Mouse (Mus musculus) urinary bladder, adult 2 months (tissue): Measurements from ENCODE around the gene Rrbp1. TPM values are rescaled to one million over a fixed set of nuclear protein-coding genes. Genes with fewer than 3 reads are reported as not detected.

Experiments used
- DNase-seq: peaks from one replicate; pipeline ENCODE4 v3.0.0; 2022; ENCODE audit warnings: low spot score
- polyA plus RNA-seq: library from polyadenylated mRNA; depleted of rRNA; stranded (reverse); fragments of >200 nt; gene quantifications from 2 replicates; pipeline ENCODE4 v1.2.3, GENCODE M21; 2012

Rrbp1 gene
- polyA plus RNA-seq, 1 experiment = 163 TPM

DNA sequence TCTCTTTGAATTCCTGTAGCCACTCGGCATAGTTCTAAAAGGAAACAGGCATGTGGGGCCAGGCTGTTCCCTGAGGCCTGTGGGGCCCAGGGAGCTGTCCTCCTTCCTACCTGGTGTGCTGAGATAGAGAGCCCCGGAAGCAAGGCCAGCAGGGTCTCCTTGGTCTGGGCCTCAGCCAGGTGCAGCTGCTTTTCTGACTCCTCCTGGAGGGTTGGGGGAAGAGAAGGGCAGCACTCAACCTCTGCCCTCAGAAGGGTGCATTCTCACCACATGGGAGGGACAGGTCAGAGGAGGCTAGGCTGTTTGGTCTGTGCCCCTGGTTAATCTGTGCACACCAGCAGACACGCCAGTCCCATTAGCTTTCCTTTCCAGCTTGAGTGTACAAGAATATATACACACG lies 56.1 kb downstream of the Rrbp1 start:
- peak; percentile 16 for DNase-seq

DNA sequence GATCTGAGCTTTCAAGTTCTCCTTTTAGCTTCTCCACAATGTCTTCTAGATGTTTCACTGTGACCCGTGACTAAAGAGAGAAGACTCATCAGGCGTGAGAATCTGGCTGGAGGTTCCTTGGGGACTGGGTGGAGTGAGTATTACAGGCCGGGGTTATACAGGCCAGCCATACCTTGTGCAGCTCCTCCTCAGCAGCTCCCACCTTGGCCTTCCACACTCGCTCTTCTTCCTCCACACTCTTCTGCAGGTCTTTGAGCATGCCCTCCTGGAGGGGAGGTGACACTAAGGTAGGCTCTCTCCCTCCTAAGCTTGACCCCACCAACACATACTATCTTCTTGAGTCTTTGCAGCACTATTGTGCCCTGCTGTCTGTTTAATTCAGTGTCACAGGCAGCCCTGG lies 57.1 kb downstream of the Rrbp1 start:
- peak; percentile 12 for DNase-seq

GRCm38 (mm10) chr2:143951546-143952315 lies 59.3 kb downstream of the Rrbp1 start:
- DNase-seq = peak; percentile 30

DNA sequence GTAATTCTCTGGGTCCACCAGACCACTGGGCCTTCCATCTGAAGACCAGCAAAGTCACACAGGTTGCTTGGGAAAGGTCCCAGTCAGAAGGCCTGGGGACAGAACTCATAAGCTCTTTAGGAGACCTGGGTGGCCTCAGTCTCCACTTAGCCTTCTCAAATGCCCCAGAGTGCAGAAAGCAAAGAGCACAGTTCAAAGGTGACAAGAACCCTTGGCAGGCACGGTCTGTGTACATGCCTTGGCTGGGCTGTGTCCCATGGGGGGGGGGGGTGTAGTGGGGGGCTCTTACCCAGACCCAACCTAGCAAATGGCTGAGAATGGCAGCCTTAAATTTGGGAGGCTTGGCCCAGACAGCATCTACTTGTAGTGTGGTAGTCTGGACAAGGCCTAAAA lies 60.0 kb downstream of the Rrbp1 start:
- DNase-seq = peak; percentile 19

- peak; percentile 15 for DNase-seq
Observed at GRCm38 (mm10) chr2:143950290-143951027, 60.6 kb downstream of the Rrbp1 start.

DNA sequence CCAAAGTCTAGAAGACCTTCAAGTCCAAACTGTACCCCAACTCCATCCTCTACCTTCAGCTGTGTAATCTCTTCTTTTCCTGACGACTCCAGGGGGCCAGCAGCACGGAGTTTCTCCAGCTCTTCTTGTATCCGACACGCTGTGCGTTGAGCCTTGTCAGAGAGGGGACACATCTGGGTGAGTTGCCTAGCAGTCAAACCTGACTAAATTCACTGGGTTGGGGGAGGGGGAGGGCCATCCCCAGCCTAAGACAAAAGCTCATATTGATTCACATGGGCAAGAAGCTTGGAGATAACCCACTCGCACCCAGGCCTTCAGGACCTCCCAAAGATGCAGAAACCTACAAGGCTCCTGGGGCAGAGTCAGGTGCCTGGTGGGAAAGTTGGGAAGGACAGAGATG lies 61.8 kb downstream of the Rrbp1 start:
- DNase-seq = no peak

DNA sequence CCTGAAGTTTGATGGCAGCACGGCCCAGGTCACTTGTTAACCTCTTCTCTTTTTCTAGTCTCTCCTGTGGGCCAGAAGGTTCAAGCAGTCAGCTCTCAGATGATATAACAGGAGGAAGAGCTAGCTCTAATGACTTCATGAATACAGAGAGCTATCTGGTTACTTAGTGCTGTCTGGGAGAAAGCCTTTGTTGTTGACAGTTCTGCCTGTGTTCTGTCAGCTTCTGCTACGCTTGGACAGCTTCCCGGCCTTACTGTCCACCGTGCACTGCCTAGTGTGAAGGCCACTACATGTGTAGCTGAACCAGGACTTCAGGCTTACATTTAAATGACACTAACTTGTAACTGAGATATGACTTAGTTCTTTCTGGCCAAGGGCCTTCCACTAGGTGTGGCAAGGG lies 62.6 kb downstream of the Rrbp1 start:
- no peak for DNase-seq

DNA sequence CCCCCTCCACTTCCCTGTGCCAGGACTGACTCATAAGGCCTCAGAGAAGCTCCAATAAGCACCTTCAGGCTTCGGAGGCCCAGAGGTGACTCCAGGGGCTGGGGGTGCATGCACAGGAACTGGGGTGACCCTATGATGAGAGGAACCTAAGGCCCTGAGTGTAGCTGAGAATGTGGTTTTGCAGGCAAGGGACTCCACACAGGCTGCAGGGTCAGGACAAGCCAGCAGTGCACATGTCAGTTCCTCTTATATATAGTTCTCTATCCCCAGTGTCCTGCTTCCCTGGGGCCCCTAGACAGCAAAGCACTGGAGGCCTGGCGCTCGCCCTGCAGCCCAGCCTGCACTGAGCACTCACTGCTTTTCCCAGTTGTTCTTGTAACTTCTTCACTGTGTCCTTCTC lies 63.1 kb downstream of the Rrbp1 start:
- no peak for DNase-seq

DNA sequence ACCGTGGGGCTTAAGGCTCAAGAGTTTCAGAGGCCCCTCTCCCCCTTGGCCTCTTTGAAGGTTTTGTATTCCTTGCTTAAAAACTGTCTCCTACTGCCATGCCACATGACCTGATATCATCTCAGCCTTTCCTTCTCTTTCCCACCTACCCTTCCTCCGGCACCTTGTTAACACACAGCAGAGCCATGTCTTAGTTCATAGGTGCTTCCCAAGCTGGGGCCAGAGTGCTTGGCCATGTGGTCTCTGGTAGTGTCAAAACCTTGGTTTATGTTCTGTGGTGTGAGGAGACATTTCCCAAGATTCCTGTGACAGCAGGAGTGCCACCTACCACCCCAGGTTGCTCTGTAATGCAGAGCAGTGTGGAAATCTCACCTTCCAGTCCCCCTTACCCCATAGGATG lies 64.7 kb downstream of the Rrbp1 start:
- no peak for DNase-seq

DNA sequence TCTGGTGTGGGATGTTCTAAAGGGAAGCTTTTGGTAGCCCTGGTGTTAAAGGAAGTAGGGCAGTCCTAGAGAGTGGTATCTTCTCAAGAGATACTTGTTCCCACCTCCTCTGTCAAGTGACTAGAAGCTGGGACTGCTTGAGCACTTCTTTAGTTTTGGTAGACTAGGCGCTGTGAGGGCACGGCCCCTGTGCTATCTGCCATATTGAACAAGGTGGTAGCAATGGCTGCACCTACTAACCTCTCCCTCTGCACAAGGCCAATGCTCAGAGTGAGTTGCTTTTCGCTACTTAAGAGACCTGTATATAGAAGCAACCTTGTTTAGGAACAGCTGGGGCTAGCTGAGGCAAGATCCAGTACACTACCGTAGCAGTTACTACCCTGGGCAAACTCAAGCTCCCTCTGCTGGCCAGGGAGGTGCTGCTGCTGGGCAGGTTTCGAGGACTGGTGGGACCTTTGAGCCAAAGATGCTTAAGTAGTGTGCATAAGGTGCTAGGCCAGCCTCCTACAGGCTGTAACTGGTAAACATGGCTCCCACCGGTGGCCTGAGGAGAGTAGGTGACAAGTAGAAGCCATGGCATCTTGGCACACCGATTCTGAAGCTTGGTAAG lies 65.5 kb downstream of the Rrbp1 start:
- no peak for DNase-seq

GRCm38 (mm10) chr2:143944796-143945195 lies 66.3 kb downstream of the Rrbp1 start:
- DNase-seq = no peak

- no peak for DNase-seq
Observed at GRCm38 (mm10) chr2:143940406-143940805, 70.7 kb downstream of the Rrbp1 start.

DNA sequence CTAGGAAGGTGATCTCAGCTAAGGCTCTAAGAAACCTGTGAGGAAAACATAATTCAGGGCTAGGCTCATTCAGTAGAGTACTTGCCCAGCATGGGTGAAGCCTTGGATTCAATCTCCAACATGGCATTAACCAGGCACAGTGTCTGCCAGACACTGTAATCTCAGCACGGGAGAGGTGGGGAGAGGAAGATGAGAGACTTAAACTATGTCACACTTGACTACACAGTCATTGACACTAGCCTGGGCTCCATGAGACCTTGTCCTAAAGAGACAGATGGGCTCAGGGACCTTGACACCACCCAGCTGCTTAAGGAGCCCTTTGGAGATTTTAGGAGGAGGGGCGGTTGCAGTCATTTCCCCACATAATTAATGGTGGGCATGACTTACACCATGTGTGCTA lies 73.2 kb downstream of the Rrbp1 start:
- DNase-seq = no peak

GRCm38 (mm10) chr2:143934439-143934838 lies 76.6 kb downstream of the Rrbp1 start:
- DNase-seq = no peak

- no peak for DNase-seq
Observed at GRCm38 (mm10) chr2:143933516-143933915, 77.5 kb downstream of the Rrbp1 start.

DNA sequence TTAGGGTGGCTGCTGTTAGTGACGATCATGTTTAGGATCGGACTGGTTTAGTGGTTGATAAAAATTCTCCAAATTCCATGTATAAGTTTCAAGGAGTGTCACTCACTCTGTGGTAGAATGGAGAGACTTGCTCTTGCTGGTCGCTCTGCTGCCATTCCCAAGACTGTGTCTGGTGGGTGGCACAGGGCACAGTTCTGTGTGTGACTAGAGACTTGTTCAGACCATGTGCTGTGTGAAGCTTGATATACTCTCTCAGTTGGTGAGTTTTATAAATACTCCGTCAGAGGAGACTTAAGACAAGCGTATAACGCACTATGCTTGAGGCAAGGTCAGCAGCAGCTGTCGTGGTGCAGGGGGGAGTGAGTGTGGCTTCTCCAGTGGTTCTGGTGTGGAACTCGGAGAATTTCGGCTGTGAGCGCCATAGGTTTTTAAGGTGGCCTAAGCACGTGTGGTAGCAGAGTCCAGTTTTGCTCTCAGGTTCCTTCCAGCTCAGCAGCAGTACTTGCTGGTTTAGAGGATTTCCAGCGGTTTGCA lies 78.7 kb downstream of the Rrbp1 start:
- DNase-seq = no peak

DNA sequence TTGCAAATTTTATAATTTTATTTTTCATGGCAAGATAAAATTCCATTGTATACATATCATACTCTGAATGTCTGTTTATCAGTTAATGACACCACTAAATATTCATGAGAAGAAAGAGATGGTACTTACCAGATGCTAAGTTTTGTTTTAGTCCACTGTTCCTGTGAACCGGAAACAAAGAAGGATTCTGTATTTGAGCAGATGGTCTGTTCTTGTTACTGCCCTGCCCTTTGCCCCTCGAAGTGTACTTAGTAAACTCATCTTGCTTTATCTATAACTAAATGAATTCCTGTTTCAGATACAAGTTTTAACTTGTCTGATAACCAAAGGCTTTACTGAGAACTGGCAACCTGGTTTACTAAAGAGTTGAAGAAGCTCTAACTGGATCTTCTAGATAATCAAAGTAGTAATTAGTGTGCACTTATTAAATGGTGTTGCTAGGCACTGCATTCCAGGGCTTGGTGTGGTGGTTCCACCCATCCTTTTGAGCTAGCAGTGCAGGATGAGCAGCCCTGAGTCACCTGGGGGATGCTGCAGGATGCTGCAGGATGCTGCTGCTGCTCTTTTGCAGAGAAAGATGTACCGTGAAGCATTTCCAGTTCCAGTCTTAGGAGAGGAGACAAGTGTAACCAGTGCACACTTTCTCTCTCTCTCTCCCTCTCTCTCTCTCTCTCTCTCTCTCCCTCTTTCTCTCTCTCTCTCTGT lies 81.3 kb downstream of the Rrbp1 start:
- no peak for DNase-seq

DNA sequence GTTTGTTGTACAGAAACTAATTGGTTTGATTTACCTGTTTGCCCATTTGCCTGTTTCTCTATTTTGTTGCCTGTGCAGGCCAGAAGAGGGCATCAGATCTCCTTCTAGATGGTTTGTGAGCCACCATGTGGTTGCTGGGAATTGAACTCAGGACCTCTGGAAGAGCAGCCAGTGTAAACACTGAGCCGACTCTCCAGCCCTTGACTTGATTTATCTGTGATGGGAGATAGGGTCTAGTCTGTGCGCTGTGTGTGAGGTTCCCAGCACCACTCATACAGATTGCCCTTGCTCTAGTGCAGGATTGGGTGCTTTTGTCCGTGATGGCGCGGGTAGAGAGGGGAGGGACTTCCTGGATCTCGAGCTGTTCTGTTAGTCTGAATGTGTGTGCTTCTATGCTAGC lies 85.2 kb downstream of the Rrbp1 start:
- DNase-seq = no peak

DNA sequence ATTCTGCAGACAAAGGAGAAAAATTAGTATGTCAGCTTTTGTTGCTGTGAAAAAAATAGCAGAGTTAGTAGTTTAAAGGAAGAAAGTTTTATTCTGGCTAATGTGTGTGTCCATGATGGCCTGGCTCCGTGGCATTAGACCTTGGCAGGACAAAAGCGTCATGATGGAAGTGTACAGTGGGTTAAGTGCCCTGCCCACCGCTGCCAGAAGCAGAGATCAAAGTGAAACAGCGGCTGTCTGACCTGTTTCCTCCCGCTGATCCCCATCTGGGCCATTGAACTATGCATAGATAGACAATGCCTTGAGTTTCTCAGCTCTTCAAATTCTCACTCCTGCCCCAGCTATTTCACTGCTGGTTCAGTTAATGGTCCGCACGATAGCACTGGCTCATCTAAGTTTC lies 87.0 kb downstream of the Rrbp1 start:
- no peak for DNase-seq

GRCm38 (mm10) chr2:143918831-143919502 lies 92.1 kb downstream of the Rrbp1 start:
- no peak for DNase-seq

DNA sequence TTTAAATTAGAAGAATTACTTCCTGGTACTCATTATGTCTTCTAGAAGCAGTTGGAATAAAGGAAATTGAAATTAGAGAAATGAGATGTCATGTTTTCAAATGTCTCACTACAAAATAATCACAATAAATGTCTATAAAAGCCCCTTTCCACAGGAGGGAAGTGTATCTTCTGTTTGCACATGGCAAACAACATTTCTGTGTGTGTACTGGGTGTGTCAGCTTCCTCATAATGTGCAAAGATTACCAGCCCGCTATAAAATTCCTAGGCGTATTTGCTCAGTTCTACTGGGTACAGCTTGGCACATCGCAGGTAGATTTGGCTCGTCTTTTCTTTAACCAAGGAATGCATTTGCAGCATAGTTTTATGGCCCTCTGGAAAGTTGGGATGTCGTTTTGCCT lies 93.4 kb downstream of the Rrbp1 start:
- no peak for DNase-seq

GRCm38 (mm10) chr2:143916229-143916628 lies 94.8 kb downstream of the Rrbp1 start:
- no peak for DNase-seq
